Mouse (Mus musculus) lung, embryonic 15.5 days (tissue): ENCODE data around the gene Vezt. TPM values are rescaled to one million over a fixed set of nuclear protein-coding genes. Genes with fewer than 3 reads are reported as not detected.
A peak's percentile ranks its signal among the peaks of the same experiment; 100 is the strongest.

Source experiments
- ATAC-seq: fragments of 200-750 bp; cut with Nextera tagmentation; 2 replicates; pipeline ENCODE4 v1.8.0; 2017; ENCODE audit warnings: moderate number of reproducible peaks, borderline replicate concordance; ENCODE audit not compliant: low FRiP score, low TSS enrichment; ENCODE audit errors: extremely low read depth
- H3K27ac ChIP-seq: fragments of 300-500 bp; sonication (generic); 2 replicates; pipeline ENCODE4 v1.5.1; 2015; ENCODE audit warnings: moderate library complexity, mild to moderate bottlenecking, inconsistent platforms
- H3K27me3 ChIP-seq: fragments of 300-500 bp; sonication (generic); 2 replicates; pipeline ENCODE4 v1.6.1; 2015; ENCODE audit warnings: inconsistent platforms
- H3K36me3 ChIP-seq: fragments of 300-500 bp; sonication (generic); 2 replicates; pipeline ENCODE4 v1.6.1; 2015; ENCODE audit warnings: inconsistent platforms
- H3K4me1 ChIP-seq: fragments of 300-500 bp; sonication (generic); 2 replicates; pipeline ENCODE4 v1.6.1; 2015; ENCODE audit warnings: inconsistent platforms
- H3K4me2 ChIP-seq: fragments of 300-500 bp; sonication (generic); 2 replicates; pipeline ENCODE4 v1.6.1; 2015; ENCODE audit warnings: inconsistent platforms, mild to moderate bottlenecking, moderate library complexity
- H3K4me3 ChIP-seq: fragments of 300-500 bp; sonication (generic); 2 replicates; pipeline ENCODE4 v1.5.1; 2015; ENCODE audit warnings: mild to moderate bottlenecking, inconsistent platforms
- H3K9ac ChIP-seq: fragments of 300-500 bp; sonication (generic); 2 replicates; pipeline ENCODE4 v1.6.1; 2015; ENCODE audit warnings: inconsistent platforms
- H3K9me3 ChIP-seq: fragments of 300-500 bp; sonication (generic); 2 replicates; pipeline ENCODE4 v1.6.1; 2016; ENCODE audit warnings: inconsistent platforms
- WGBS: fragments of 180-500 bp; shearing (Covaris S2); methylation state at CpG from one replicate; pipeline ENCODE4 v1.1.7; 2015; 5-methylcytosine and 5-hydroxymethylcytosine counted together
- microRNA counts: library from miRNA; unstranded; fragments of <30 nt; microRNA quantifications from one replicate; lab custom pipeline; 2016
- microRNA-seq: library from miRNA; unstranded; fragments of <30 nt; microRNA quantifications from one replicate; pipeline ENCODE4, GENCODE M21; 2016
- polyA plus RNA-seq: library from polyadenylated mRNA; unstranded; fragments of >200 nt; fragmentation: Nextera tagmentation; extraction: Ambion mirVana; gene quantifications from 2 replicates; pipeline ENCODE4 v1.2.1, GENCODE M21; 2015

The Vezt gene
- polyA plus RNA-seq, 1 experiment from 2014 or later, result 27.8 TPM

DNA sequence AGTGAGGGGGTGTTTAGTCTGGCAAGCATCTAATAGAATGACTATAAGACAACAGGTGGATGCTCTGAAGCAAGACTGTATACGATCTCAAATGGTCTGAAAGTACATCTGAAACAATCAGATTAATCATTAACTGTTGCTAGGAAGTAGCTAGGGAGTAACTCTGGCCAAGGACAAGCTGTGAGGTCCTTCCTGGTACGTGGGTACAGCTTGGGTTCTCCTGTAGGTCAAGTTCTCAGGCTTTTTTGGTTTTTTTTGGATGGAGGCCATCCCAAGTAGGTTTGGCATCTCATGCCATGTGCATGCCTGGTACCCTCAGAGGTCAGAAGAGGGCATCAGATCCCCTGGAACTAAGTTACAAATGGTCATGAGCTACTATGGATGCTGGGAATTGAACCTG lies 136.3 kb downstream of the Vezt start:
- no peak for ATAC-seq

DNA sequence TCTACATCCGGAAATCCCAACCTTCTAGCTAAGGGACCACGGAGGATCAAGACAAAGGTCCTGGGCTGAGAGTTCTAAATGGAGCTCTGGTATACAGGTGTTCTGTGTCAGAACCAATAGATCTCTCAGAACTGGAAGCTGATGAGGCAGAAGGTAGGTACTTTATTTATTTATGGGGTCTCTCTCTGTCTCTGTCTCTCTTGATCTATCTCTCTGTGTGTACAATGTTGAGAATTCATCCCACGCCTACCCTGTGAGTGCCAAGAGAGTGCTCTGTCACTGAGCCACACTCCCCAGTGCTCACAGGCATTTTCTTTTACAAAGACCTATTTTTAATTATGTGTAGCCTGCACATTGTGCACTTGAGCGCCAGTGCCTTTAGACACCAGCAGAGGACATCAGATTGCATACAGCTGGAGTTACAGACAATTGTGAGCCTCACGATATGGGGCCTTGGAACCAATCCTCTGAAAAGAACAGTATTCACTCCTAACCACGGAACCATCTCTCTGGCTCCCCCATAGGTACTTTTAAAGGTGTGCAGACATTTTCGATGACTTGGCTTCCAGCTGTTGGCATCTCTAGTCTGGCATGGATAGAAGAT lies 138.5 kb downstream of the Vezt start, which contains the start of gene Metap2:
Gene Metap2 (minus strand): TSS at position 51 of the 604 bp plus-strand sequence.
- Histone ChIP-seq H3K9ac (no peak within 1 kb of the TSS), H3K4me2 (no peak within 1 kb of the TSS), H3K4me3 (no peak within 1 kb of the TSS), H3K36me3 (no peaks in the 10 kb centered on the region), H3K27ac (no peak within 1 kb of the TSS), H3K4me1 (no peaks in the 10 kb centered on the region), H3K9me3 (no peaks in the 10 kb centered on the region), H3K27me3 (no peaks in the 10 kb centered on the region)
- WGBS, result 65% methylated on average over 7 of the region's 7 CpGs
- no peak for ATAC-seq

More for the DNA sequence above, 136.3 kb downstream of the Vezt start:
- Histone ChIP-seq H3K4me3 (no peak overlapping the region), H3K27ac (no peak overlapping the region), H3K27me3 (no peaks in the 10 kb centered on the region), H3K9me3 (no peaks in the 10 kb centered on the region), H3K4me1 (no peaks in the 10 kb centered on the region), H3K9ac (no peak overlapping the region), H3K36me3 (no peaks in the 10 kb centered on the region), H3K4me2 (no peak overlapping the region)
- 46% methylated on average over 2 of the region's 2 CpGs for WGBS

DNA sequence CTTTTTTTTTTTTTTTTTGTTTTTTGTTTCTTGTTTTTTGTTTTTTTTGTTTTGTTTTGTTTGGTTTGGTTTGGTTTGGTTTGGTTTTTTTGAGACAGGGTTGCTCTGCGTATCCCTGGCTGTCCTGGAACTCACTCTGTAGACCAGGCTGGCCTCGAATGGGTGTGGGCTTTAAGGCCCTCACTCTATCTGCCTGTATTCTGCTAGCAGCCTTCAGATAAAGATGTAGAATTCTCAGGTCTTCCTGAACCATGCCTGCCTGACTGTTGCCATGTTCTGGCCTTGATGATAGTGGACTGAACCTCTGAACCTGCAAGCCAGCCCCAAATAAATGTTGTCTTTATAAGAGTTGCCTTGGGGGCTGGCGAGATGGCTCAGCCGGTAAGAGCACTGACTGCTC lies 143.1 kb downstream of the Vezt start:
- Histone ChIP-seq H3K36me3 (no peaks in the 10 kb centered on the region), H3K4me2 (no peak overlapping the region), H3K27me3 (no peaks in the 10 kb centered on the region), H3K4me3 (no peak overlapping the region), H3K27ac (no peak overlapping the region), H3K4me1 (peaks cover 7% of the 10 kb centered on the region; the same call in 1 of the 2 replicates), H3K9ac (no peak overlapping the region), H3K9me3 (no peaks in the 10 kb centered on the region)
- ATAC-seq, result no peak
- 87% methylated on average over 4 of the region's 4 CpGs for WGBS

- no peak for ATAC-seq
- Histone ChIP-seq H3K4me1 (peaks cover 7% of the 10 kb centered on the region; the same call in 1 of the 2 replicates), H3K9me3 (no peaks in the 10 kb centered on the region), H3K27ac (no peak overlapping the region), H3K36me3 (peaks cover 7% of the 10 kb centered on the region; the same call in 1 of the 2 replicates), H3K4me2 (no peak overlapping the region), H3K27me3 (no peaks in the 10 kb centered on the region), H3K4me3 (no peak overlapping the region), H3K9ac (no peak overlapping the region)
- 85% methylated on average over 1 of the region's 1 CpGs for WGBS
Measured at GRCm38 (mm10) chr10:93891031-93891430, 144.6 kb downstream of the Vezt start.

DNA sequence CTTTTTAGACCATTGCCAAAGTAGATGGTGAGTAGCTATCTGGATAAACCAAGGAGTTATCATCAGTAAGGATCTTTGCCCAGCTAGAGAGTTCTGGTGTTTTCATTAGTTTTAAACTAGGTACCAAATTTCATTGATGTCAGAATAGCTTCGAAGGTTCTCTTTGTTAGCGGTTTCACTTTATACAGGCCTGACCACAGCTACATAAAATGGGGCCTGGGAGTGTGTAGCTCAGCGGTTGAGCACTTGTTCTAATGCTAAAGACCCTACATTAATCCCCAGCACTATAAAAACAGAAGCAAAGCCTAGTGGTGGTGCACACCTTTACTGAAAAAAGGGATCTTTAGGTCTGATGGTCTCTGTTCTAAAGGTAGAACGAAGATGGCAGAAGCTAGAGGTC lies 145.1 kb downstream of the Vezt start:
- peaks cover 7% of the 10 kb centered on the region; the same call in 1 of the 2 replicates for H3K4me1 ChIP-seq
- 77% methylated on average over 4 of the region's 4 CpGs for WGBS
- peaks cover 11% of the 10 kb centered on the region for H3K36me3 ChIP-seq
- no peak overlapping the region for H3K27ac ChIP-seq
- no peaks in the 10 kb centered on the region for H3K27me3 ChIP-seq
- peak overlapping the region; percentile 94; the same call in 1 of the 2 replicates for H3K4me3 ChIP-seq
- H3K9me3 ChIP-seq, result no peaks in the 10 kb centered on the region
- no peak overlapping the region for H3K9ac ChIP-seq
- peak overlapping the region; percentile 81 for H3K4me2 ChIP-seq
- no peak for ATAC-seq

DNA sequence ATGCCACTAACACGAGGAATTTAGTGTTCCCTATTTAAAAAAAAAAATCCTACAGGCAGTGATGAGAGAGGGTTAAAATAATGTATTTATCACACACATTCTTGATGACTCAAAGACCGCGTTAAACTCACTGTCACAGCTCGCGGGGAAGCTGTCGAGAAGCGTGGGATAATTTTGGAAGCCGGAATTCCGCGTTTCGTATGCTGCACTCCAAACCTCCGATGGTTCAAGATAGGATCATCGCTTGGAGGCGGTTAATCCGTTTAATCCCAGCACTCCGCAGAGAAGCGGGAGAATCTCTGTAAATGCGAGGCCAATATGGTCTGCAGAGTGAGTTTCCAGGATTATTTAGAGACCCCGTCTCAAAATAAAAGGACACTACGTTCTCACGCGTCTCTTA lies 145.6 kb downstream of the Vezt start:
- Histone ChIP-seq H3K9ac (peak overlapping the region; percentile 96), H3K4me3 (peak overlapping the region; percentile 94), H3K4me2 (peak overlapping the region; percentile 81), H3K36me3 (peaks cover 17% of the 10 kb centered on the region), H3K27me3 (no peaks in the 10 kb centered on the region), H3K9me3 (no peaks in the 10 kb centered on the region), H3K4me1 (peaks cover 7% of the 10 kb centered on the region; the same call in 1 of the 2 replicates), H3K27ac (peak overlapping the region; percentile 16)
- WGBS, result under 1% methylated on average over 22 of the region's 22 CpGs
- ATAC-seq, result 0 out of 2 replicates have a peak, but pooled peaks have one; percentile 3

- Histone ChIP-seq H3K4me2 (peak overlapping the region; percentile 81), H3K4me1 (peaks cover 7% of the 10 kb centered on the region; the same call in 1 of the 2 replicates), H3K27me3 (no peaks in the 10 kb centered on the region), H3K9me3 (no peaks in the 10 kb centered on the region), H3K9ac (peak overlapping the region; percentile 96), H3K4me3 (peak overlapping the region; percentile 94), H3K27ac (peak overlapping the region; percentile 80), H3K36me3 (peaks cover 21% of the 10 kb centered on the region)
- peak; percentile 98 for ATAC-seq
- under 1% methylated on average over 30 of the region's 30 CpGs for WGBS
Measured at GRCm38 (mm10) chr10:93889579-93889950, 146.1 kb downstream of the Vezt start.

MicroRNAs within 50 kb of the gene (microRNA counts, 519-probe panel; counts per million panel counts)
- microRNA mmu-miR-331-3p (lab: Ali Mortazavi, UCI) (2,556 counts per million, percentile 57 among the panel's probes with 10 or more counts), microRNA mmu-miR-331-5p (lab: Ali Mortazavi, UCI) (1,901 counts per million, percentile 13 among the panel's probes with 10 or more counts)

Small RNA genes lying within 50 kb of the gene (microRNA-seq; reads per million reads assigned to microRNA genes)
- 83.0 reads per million, percentile 51 among the genes with 10 or more reads in this experiment for gene Mir331

Other genes with a start within 250 kb of the Vezt start
- gene Usp44, start 204.3 kb downstream of the Vezt start, polyA plus RNA-seq, result 0.29 and 0.30 TPM in 2 replicates
- gene Metap2, start 138.7 kb downstream of the Vezt start, polyA plus RNA-seq, result 172 and 180 TPM in 2 replicates
- 3.1 and 3.2 TPM in 2 replicates for gene Fgd6, start 184 bp upstream of the Vezt start, polyA plus RNA-seq
- 7.7 and 8.8 TPM in 2 replicates for gene Nr2c1, start 112.2 kb upstream of the Vezt start, polyA plus RNA-seq
- 294 and 339 TPM in 2 replicates for gene Ndufa12, start 162.9 kb upstream of the Vezt start, polyA plus RNA-seq